Mouse (Mus musculus) heart, embryonic 16.5 days (tissue): ENCODE results near the gene Igfbp4. TPM values are rescaled to one million over a fixed set of nuclear protein-coding genes. Genes with fewer than 3 reads are reported as not detected.
A peak's percentile ranks its signal among the peaks of the same experiment; 100 is the strongest.

Experiments used
- ATAC-seq: fragments of 200-750 bp; cut with Nextera tagmentation; replicated peaks from 2 replicates; pipeline ENCODE4 v1.8.0; 2017; ENCODE audit warnings: moderate number of reproducible peaks; ENCODE audit not compliant: insufficient read depth, low FRiP score; ENCODE audit errors: extremely low read depth
- H3K27ac ChIP-seq: fragments of 300-500 bp; sonication (generic); 2 replicates; pipeline ENCODE4 v1.5.1; 2014; ENCODE audit warnings: mild to moderate bottlenecking, low read length, control low read depth, moderate library complexity
- H3K27me3 ChIP-seq: fragments of 300-500 bp; sonication (generic); 2 replicates; pipeline ENCODE4 v1.6.1; 2014; ENCODE audit warnings: low read length, mixed read lengths; ENCODE audit not compliant: control insufficient read depth, insufficient read depth
- H3K36me3 ChIP-seq: fragments of 300-500 bp; sonication (generic); 2 replicates; pipeline ENCODE4 v1.6.1; 2014; ENCODE audit not compliant: control insufficient read depth, insufficient read depth
- H3K4me1 ChIP-seq: fragments of 300-500 bp; sonication (generic); 2 replicates; pipeline ENCODE4 v1.6.1; 2014; ENCODE audit warnings: low read length, mixed read lengths; ENCODE audit not compliant: control insufficient read depth, insufficient read depth
- H3K4me2 ChIP-seq: fragments of 300-500 bp; sonication (generic); 2 replicates; pipeline ENCODE4 v1.6.1; 2014; ENCODE audit warnings: low read depth, mild to moderate bottlenecking, control low read depth, low read length
- H3K4me3 ChIP-seq: fragments of 300-500 bp; sonication (generic); 2 replicates; pipeline ENCODE4 v1.5.1; 2014; ENCODE audit warnings: mild to moderate bottlenecking, control low read depth, low read length
- H3K9ac ChIP-seq: fragments of 300-500 bp; sonication (generic); 2 replicates; pipeline ENCODE4 v1.6.1; 2014; ENCODE audit warnings: low read length, control low read depth
- H3K9me3 ChIP-seq: fragments of 300-500 bp; sonication (generic); replicated peaks from 2 replicates; pipeline ENCODE4 v1.6.1; 2016; ENCODE audit warnings: low read length; ENCODE audit not compliant: control insufficient read depth
- WGBS: fragments of 180-500 bp; shearing (Covaris S2); extraction: QIAGEN DNeasy Blood & Tissue Kit; methylation state at CpG from one replicate; pipeline ENCODE4 v1.1.7; 2014; 5-methylcytosine and 5-hydroxymethylcytosine counted together
- polyA plus RNA-seq: library from polyadenylated mRNA; unstranded; fragments of >200 nt; fragmentation: Nextera tagmentation; extraction: Ambion mirVana; gene quantifications from 2 replicates; pipeline ENCODE4 v1.2.1, GENCODE M21; 2015

Gene Igfbp4
- polyA plus RNA-seq, 1 experiment from 2014 or later = 377 TPM

DNA sequence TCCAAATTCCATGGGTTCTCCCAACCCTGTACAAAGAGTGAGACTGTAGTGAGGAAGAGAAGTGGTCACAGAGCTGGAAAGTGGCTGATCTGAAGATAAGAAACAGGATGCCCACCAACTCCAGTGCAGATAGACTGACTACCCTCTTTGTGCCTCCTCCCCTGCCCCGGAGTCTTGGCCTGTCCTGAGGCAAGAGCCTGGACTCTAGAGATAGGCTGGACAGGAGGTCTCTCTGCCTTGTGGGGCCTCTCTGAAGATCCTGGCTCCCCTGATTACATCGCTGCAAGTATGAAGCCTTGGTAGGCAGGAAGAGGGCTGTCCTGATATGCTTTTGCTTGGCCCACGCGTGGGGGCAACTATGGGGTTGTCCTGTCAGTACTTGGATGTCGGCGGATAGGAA lies 4.8 kb upstream of the Igfbp4 start:
- no peak overlapping the region for H3K9ac ChIP-seq
- no peak for ATAC-seq
- no peaks in the 10 kb centered on the region for H3K36me3 ChIP-seq
- 52% methylated on average over 6 of the region's 6 CpGs for WGBS
- H3K4me2 ChIP-seq = no peak overlapping the region
- H3K4me3 ChIP-seq = no peak overlapping the region
- H3K27ac ChIP-seq = no peak overlapping the region
- 0 out of 2 replicates have a peak, but pooled peaks cover 2% of the 10 kb centered on the region for H3K27me3 ChIP-seq
- H3K4me1 ChIP-seq = peaks cover 15% of the 10 kb centered on the region
- H3K9me3 ChIP-seq = no peaks in the 10 kb centered on the region

DNA sequence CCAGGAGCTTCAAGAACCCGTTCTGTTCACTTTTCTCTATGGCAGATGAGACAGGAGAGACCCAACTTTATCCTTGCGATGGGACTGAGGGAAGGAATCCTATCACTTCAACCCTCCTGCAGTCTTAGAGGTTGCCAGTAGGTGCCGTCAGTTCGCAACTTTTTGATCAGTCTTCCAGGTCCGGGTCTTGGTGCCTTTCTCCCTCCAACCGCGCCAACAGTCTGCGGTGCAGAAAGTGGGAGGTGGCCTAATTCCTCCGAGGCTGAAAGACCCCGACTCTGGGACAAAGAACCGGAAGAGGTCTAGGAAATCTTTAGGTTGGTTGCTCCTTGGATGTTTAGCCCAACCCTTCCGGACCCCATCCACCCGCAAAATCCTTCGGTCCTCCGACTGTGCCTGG lies 1.3 kb upstream of the Igfbp4 start:
- peak overlapping the region; percentile 79; the same call in 1 of the 2 replicates for H3K27ac ChIP-seq
- H3K4me1 ChIP-seq = peaks cover 13% of the 10 kb centered on the region
- ATAC-seq = peak; percentile 50; the same call in 1 of the 2 replicates
- H3K36me3 ChIP-seq = no peaks in the 10 kb centered on the region
- peak overlapping the region; percentile 98 for H3K4me2 ChIP-seq
- H3K9ac ChIP-seq = peak overlapping the region; percentile 84
- peak overlapping the region; percentile 68 for H3K4me3 ChIP-seq
- under 1% methylated on average over 15 of the region's 15 CpGs for WGBS
- H3K27me3 ChIP-seq = 0 out of 2 replicates have a peak, but pooled peaks cover 2% of the 10 kb centered on the region
- H3K9me3 ChIP-seq = no peaks in the 10 kb centered on the region

GRCm38 (mm10) chr11:99040346-99040974 lies 584 bp upstream of the Igfbp4 start:
- H3K4me2 ChIP-seq = peak overlapping the region; percentile 98
- ATAC-seq = peak; percentile 30; the same call in 1 of the 2 replicates
- WGBS = 3% methylated on average over 17 of the region's 17 CpGs
- H3K9ac ChIP-seq = peak overlapping the region; percentile 84
- peak overlapping the region; percentile 68 for H3K4me3 ChIP-seq
- H3K36me3 ChIP-seq = no peaks in the 10 kb centered on the region
- H3K9me3 ChIP-seq = no peaks in the 10 kb centered on the region
- H3K27me3 ChIP-seq = 0 out of 2 replicates have a peak, but pooled peaks cover 2% of the 10 kb centered on the region
- H3K27ac ChIP-seq = peak overlapping the region; percentile 79
- H3K4me1 ChIP-seq = peaks cover 13% of the 10 kb centered on the region

DNA sequence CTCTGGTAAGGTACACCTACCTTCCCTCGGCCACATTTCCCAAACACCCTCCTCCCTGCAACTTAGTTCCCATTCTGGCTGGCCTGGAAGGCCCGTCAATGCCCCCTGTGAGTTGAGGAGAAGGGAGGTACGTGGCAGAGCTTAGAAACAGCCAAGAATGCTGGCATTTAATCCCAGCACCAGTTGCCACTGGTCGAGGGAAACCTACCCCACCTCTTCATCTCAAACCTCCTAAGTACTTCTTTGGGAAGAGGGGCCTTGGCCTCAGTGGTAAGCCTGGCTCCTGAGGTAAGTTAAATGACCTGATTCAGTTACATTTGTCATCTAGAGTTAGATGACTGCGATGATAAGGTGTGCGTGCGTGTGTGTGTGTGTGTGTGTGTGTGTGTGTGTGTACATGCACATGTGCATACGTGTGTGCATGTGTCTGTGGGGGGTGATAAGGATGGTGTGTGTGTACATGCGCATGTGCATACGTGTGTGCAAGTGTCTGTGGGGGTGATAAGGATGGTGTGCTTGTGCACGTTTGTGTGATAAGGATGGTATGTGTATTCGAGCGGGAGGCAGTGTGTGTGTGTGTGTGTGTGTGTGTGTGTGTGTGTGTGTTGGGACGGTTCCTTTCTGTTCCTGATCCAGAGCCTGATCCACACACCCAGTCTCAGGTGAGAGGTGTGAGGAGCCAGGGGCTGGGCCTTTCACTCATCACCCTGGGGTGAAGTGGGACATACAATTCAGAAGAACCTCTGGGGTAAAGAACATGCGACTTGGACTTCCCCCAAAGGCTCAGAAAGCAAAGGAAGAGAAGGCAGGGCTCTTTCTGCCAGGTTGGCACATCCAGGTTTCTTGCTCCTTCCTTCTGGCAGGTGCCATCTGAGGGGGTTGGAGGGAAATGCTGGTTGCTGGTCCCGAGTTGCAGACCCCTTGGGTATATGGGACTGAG lies 1.1 kb downstream of the Igfbp4 start:
- ATAC-seq = no peak
- H3K36me3 ChIP-seq = no peaks in the 10 kb centered on the region
- peaks cover 28% of the 10 kb centered on the region for H3K4me1 ChIP-seq
- H3K27ac ChIP-seq = peak overlapping the region; percentile 79
- 0 out of 2 replicates have a peak, but pooled peaks cover 2% of the 10 kb centered on the region for H3K27me3 ChIP-seq
- 33% methylated on average over 16 of the region's 16 CpGs for WGBS
- H3K9me3 ChIP-seq = no peaks in the 10 kb centered on the region
- peak overlapping the region; percentile 98 for H3K4me2 ChIP-seq
- peak overlapping the region; percentile 84 for H3K9ac ChIP-seq
- H3K4me3 ChIP-seq = peak overlapping the region; percentile 68

DNA sequence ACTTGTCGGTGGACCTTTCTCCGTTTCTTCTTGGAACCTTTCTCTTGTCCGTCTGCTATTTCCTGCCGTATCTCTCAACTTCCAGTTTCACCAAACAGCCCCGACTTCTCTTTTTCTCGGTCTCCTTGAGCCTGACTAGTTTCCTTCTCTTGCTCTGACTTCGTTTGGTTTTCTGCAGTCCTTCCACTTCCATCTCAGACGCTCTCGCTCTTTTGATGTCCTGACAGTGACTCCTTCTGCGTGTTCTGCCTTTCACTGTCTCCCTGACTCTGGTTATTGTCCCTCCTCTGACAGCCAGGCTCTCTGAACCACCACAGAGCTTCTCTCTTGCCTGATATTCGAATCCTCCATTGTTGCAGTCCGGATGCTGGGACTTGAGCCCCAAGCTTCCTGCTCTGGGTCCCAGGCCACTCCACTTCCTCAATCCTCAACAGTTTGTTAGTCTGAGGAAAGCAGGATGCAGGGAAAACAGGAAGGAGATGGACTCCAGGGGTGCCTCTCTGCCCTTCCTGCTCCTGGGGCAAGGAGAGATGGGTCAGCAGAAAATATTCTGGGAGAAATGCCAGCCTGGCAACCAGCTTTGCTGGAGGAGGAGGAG lies 1.9 kb downstream of the Igfbp4 start:
- no peaks in the 10 kb centered on the region for H3K9me3 ChIP-seq
- H3K27me3 ChIP-seq = 0 out of 2 replicates have a peak, but pooled peaks cover 2% of the 10 kb centered on the region
- H3K9ac ChIP-seq = peak overlapping the region; percentile 84
- H3K27ac ChIP-seq = peak overlapping the region; percentile 79
- peak overlapping the region; percentile 98 for H3K4me2 ChIP-seq
- H3K36me3 ChIP-seq = no peaks in the 10 kb centered on the region
- H3K4me1 ChIP-seq = peaks cover 36% of the 10 kb centered on the region
- WGBS = 33% methylated on average over 12 of the region's 12 CpGs
- no peak for ATAC-seq
- peak overlapping the region; percentile 68 for H3K4me3 ChIP-seq

GRCm38 (mm10) chr11:99043632-99044031 lies 2.6 kb downstream of the Igfbp4 start:
- no peaks in the 10 kb centered on the region for H3K9me3 ChIP-seq
- peaks cover 38% of the 10 kb centered on the region for H3K4me1 ChIP-seq
- no peak overlapping the region for H3K9ac ChIP-seq
- H3K36me3 ChIP-seq = no peaks in the 10 kb centered on the region
- no peak overlapping the region for H3K27ac ChIP-seq
- peak overlapping the region; percentile 44 for H3K4me2 ChIP-seq
- ATAC-seq = no peak
- WGBS = 47% methylated on average over 6 of the region's 6 CpGs
- 0 out of 2 replicates have a peak, but pooled peaks cover 2% of the 10 kb centered on the region for H3K27me3 ChIP-seq
- 0 out of 2 replicates have a peak overlapping the region, but pooled peaks have one; percentile 11 for H3K4me3 ChIP-seq

- 0 out of 2 replicates have a peak, but pooled peaks cover 2% of the 10 kb centered on the region for H3K27me3 ChIP-seq
- peaks cover 4% of the 10 kb centered on the region for H3K36me3 ChIP-seq
- H3K4me3 ChIP-seq = no peak overlapping the region
- H3K9ac ChIP-seq = no peak overlapping the region
- ATAC-seq = no peak
- 75% methylated on average over 5 of the region's 5 CpGs for WGBS
- no peak overlapping the region for H3K27ac ChIP-seq
- peaks cover 38% of the 10 kb centered on the region for H3K4me1 ChIP-seq
- no peaks in the 10 kb centered on the region for H3K9me3 ChIP-seq
- peak overlapping the region; percentile 44 for H3K4me2 ChIP-seq
These were observed 3.3 kb downstream of the Igfbp4 start for GRCm38 (mm10) chr11:99044306-99044705.

- Histone ChIP-seq H3K9me3 (no peaks in the 10 kb centered on the region), H3K27me3 (no peaks in the 10 kb centered on the region), H3K4me2 (peak overlapping the region; percentile 27), H3K4me3 (no peak overlapping the region), H3K9ac (no peak overlapping the region), H3K27ac (no peak overlapping the region), H3K4me1 (peaks cover 34% of the 10 kb centered on the region), H3K36me3 (peaks cover 6% of the 10 kb centered on the region)
- 65% methylated on average over 12 of the region's 12 CpGs for WGBS
- no peak for ATAC-seq
These were observed 4.3 kb downstream of the Igfbp4 start for GRCm38 (mm10) chr11:99045159-99045889.
